Mouse (Mus musculus) mouse embryonic stem cell (cell line): ENCODE measurements around the gene Slc24a1.
"Not testable (repeated sequence)": the region's sequence is repeated elsewhere in the genome, so short reads cannot be mapped to it uniquely, and the experiment has no call there.

ENCODE experiments used
- in situ Hi-C, 2 experiments: fragments of 300-500 bp; cut with MboI; formaldehyde crosslinking; loops; 1 replicate in 1 of 2; 3 replicates in 1 of 2; pipeline ENCODE4 v1.14.3; 2019 to 2020; ENCODE audit warnings: low sequenced_read_pairs in 2 of 2, low pct_unique_long_range_greater_than_20kb in 1 of 2, mixed read lengths in 1 of 2; ENCODE audit not compliant: unreplicated experiment in 1 of 2

Slc24a1 gene

GRCm38 (mm10) chr9:64951161-64951657 is at the start of gene Slc24a1:
Gene Slc24a1, minus strand, starts transcription at chr9:64951607.
- in situ Hi-C loops: no loop called here

DNA sequence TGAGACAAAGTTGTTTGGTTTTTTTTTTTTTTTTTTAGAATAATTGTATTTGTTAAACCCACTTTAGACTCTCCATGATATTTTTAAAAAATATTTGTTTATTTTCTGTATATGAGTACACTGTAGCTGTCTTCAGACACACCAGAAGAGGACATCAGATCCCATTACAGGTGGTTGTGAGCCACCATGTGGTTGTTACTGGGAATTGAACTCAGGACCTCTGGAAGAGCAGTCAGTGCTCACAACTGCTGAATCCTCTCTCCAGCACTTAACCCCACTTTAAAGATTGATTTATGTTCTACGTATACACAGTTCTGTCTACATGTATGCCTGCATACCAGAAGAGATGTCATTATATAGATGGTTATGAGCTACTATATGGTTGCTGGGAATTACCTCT is 44.1 kb upstream of the Slc24a1 start:
- in situ Hi-C loops: not testable (repeated sequence)

- in situ Hi-C loops: no loop called here
Measured at GRCm38 (mm10) chr9:64990291-64990690, 38.9 kb upstream of the Slc24a1 start.

- in situ Hi-C loops: no loop called here
Measured at GRCm38 (mm10) chr9:64988443-64988842, 37.0 kb upstream of the Slc24a1 start.

GRCm38 (mm10) chr9:64987651-64988050 is 36.2 kb upstream of the Slc24a1 start:
- in situ Hi-C loops: no loop called here

- in situ Hi-C loops: no loop called here
Measured at GRCm38 (mm10) chr9:64985807-64986206, 34.4 kb upstream of the Slc24a1 start.

GRCm38 (mm10) chr9:64985037-64985794 is 33.8 kb upstream of the Slc24a1 start:
- in situ Hi-C loops: no loop called here

DNA sequence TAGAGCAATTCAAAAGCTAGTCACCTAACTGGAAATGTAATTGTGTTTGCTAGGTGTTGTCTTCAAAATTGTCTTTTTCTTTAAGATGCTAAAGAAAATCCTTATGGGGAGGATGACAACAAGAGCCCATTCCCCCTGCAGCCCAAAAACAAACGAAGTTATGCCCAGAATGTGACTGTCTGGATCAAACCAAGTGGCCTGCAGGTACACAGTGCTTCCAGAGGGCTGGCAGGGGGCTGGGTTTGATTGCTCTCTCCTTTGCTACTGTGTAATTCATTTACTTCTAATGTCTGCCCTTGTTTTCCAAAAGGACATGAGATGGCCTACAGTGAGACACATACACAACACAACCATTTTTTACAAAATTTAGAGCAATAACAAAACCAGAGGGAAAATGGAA is 30.5 kb upstream of the Slc24a1 start:
- in situ Hi-C loops: no loop called here

DNA sequence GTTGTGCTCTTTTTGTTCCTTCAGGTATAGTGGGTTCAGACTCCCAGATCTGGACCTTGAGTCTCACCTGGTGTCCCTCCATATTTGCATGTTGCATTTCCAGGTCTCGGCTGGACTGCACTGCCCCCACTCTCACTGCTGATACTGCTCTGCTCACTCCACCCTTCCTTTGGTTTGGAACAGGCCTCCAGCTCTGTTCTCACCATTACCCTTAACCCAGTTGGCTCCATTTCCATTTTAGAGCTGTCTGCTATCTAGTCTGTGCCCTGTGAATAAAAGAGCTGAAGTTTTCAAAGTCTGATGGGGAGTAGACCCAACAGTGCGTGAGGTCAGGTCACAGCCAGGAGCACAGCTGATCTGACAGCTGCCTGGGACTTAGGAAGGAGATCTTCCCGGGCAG is 29.1 kb upstream of the Slc24a1 start:
- in situ Hi-C loops: no loop called here

- in situ Hi-C loops: no loop called here
Measured at GRCm38 (mm10) chr9:64960978-64961320, 9.5 kb upstream of the Slc24a1 start.

DNA sequence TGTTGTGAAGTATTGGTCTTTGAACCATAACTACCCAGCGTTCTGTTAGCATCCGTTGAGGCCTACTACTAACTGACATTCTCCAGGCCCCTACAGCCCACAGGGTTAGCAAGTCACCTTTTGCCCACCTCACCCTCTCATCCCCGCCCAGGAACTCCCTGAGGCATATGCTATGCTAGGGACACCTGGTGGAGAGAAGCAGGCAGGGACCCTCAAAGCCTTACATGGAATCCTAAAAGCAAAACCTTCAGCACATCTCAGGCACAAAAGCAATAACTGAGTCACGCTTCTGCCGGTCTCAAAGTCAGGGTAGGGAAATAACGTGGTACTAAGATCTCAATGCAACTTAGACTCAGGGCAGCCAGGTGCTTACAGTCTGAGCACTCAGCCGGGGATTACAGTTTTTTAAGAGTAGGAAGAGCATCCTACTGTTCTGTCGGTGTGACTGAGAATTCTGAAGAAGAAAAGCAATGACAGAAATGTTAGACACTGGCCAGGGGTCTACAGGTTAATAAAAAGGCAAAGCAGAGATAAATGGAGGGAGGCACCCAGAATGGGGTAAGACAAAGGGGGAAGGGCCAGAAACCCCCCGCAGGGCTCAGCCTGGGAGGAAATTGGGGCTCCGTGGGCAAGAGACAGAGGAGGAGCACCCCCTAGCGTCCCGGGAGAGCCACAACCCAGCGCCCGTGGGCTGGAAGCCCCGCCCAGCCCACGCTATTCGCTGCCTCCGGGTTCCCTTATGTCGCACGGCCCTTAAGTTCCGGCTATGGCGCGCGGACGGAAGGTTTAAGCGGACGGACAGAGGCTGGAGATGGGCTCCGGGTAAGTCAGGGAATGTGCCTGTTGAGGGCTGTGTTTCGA is 8.9 kb upstream of the Slc24a1 start, which contains the start of gene Ints14:
TSS of gene Ints14 (plus strand) at position 789 of the 861 bp plus-strand sequence.
- in situ Hi-C loops: no loop called here

DNA sequence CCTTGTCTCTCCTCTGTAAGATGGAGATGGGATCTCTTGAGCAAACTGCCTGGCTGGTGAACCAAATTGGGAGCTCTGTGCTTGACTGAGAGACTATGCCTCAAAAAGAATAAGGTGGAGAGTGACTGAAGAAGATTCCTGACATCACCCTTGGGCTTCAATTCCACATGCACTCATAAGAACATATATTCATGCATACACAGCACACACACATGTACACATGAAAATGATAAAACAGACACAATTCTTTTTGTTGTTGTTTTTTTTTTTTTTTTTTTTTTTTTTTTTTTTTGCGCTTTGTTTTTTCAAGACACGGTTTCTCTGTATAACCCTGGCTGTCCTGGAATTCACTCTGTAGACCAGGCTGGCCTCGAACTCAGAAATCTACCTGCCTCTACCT is 5.9 kb upstream of the Slc24a1 start:
- in situ Hi-C loops: no loop called here

GRCm38 (mm10) chr9:64956337-64956736 is 4.9 kb upstream of the Slc24a1 start:
- in situ Hi-C loops: no loop called here

- in situ Hi-C loops: no loop called here
Measured at GRCm38 (mm10) chr9:64953190-64953589, 1.8 kb upstream of the Slc24a1 start.

DNA sequence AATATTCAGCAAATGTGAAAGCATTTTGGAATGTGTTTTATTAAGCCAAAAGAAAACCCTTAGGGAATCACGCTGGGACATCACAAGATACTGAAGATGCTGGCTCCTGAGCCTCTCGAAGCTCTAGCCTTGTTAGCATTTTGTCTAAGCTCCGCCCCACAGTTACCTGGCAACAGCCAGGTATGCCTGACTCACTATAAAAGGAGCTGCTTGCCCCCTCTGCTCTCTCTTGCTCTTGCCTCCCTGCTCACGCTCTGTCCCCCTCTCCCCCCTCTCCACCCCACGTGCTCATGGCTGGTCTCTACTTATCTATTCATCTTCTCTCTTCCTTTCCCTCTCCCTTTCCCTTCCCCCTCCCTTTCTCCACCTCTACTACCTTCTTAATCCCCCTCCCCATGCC is 648 bp upstream of the Slc24a1 start:
- in situ Hi-C loops: no loop called here

DNA sequence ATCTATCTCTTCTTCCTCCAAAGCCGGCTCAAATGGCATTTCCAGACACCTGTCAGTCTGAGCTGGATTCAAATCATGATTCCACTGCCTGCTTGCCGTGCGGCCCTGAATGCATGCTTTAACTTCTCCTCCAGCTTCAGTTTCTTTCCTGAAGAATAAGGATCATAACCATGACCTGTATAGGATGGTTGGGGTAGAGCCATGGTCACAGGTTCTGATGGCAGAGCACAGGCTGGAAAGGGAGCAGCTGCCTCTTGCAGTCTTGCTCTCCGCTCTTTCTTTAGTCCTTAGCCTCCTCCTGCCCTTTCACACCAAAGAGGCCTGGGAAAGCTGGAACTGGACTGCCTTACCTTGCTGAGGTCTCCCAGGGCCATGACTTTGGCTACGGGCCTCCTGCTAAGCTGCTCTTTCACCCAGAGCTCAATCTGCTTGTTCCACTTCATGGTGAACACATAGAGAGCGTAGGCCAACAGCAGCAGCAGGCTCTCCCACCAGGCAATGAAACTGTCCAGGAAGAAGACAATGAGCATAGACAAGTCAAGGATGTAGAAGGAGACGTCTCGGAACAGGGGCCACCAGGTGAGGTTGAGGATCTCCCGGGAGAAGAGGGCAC is 3.8 kb downstream of the Slc24a1 start:
- in situ Hi-C loops: no loop called here

DNA sequence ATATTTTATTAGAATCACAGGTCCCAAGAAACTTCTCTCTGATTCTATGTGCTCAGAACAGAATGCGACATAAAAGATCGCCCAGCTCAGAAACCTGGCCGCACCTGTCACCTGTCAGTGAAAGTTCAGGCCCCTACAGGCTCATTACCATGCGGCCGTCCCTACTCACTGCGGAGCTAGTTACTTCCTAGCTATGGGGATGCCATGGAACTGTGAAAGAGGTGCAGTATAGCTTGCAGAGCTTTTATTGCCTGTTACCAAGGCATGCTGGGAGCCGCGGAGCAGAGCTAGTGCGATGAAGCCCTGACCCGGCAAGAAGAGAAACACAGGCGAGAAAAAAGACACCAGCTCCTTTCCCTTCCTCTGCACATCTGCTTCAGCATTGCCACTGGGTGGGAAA is 7.4 kb downstream of the Slc24a1 start:
- in situ Hi-C loops: no loop called here

- in situ Hi-C loops: no loop called here
Measured at GRCm38 (mm10) chr9:64941650-64942049, 9.8 kb downstream of the Slc24a1 start.

- in situ Hi-C loops: no loop called here
Measured at GRCm38 (mm10) chr9:64940731-64941346, 10.6 kb downstream of the Slc24a1 start.
